ENCODE assay signal across 19 mouse cellular contexts in the genomic region with DNA sequence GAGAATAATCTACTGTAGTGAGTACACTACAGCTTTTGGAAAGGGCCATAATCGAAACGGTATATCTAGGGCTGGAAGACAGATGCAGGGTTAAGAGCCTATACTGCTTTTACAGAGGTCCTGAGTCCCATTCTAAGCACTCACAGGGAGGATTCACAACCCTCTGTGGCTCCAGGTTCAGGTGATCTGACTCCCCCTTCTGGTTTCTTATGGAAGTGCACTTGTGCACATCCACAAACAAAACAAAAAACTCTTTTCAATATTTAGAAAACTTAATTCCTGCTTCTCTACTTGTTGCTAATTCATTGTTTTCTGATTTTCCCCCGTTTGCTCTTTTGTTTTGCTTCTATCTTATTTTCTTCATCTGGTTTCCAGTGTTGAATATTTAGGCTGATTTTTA. TPM values are rescaled to one million over a fixed set of nuclear protein-coding genes. Genes with fewer than 3 reads are reported as not detected.
"Had no signal": no experiment of that assay in that cellular context is flagged by ENCODE, and none has a peak within 500 bp of the region (broad histone marks: within the 10 kb centered on the region; RNA-seq: fewer than 3 reads in every experiment).

No protein-coding gene starts in this region.

- H3K27ac ChIP-seq: limb, embryonic 13.5 days; liver, embryonic 14.5 days; midbrain, embryonic 10.5 days; midbrain, embryonic 15.5 days; neural tube, embryonic 13.5 days had no signal

- ATAC-seq: lung, postnatal 0 days; midbrain, embryonic 15.5 days had no signal

- H3K36me3 ChIP-seq: limb, embryonic 13.5 days; midbrain, embryonic 10.5 days; midbrain, embryonic 15.5 days; neural tube, embryonic 13.5 days had no signal

- H3K4me3 ChIP-seq: limb, embryonic 13.5 days; midbrain, embryonic 10.5 days; midbrain, embryonic 15.5 days; neural tube, embryonic 13.5 days had no signal

- DNase-seq: kidney, adult 18-20 months; kidney, postnatal 10 days; layer of hippocampus, postnatal 36 days; left cerebral cortex, postnatal 4 days; lung, adult 18-20 months; lung, postnatal 4 days; retina, postnatal 1 day; right cerebral cortex, postnatal 4 days; spleen, adult 18-20 months; thymus, adult 18-20 months; thymus, postnatal 14 days had no signal

- H3K9me3 ChIP-seq: limb, embryonic 13.5 days; midbrain, embryonic 10.5 days; midbrain, embryonic 15.5 days had no signal

- H3K27me3 ChIP-seq: limb, embryonic 13.5 days; midbrain, embryonic 15.5 days; neural tube, embryonic 13.5 days had no signal

- H3K9ac ChIP-seq: limb, embryonic 13.5 days; liver, embryonic 14.5 days; midbrain, embryonic 15.5 days; neural tube, embryonic 13.5 days had no signal

- H3K4me1 ChIP-seq: limb, embryonic 13.5 days; midbrain, embryonic 15.5 days had no signal

- H3K4me2 ChIP-seq: limb, embryonic 13.5 days; midbrain, embryonic 15.5 days; neural tube, embryonic 13.5 days had no signal

RNA-seq across cellular contexts. Expression of gene Rimbp2, which starts 39.5 kb away (rescaled TPM):
- total RNA-seq: liver, adult 2 months; megakaryocyte, adult 5-6 weeks had no signal
- polyA plus RNA-seq: liver, adult 2 months; lung, postnatal 0 days had no signal
